Mouse (Mus musculus): ENCODE results near the gene Car3.
A peak's percentile ranks its signal among the peaks of the same experiment; 100 is the strongest.
"Not testable (repeated sequence)": the region's sequence is repeated elsewhere in the genome, so short reads cannot be mapped to it uniquely, and the experiment has no call there.

Car3 gene

GRCm38 (mm10) chr3:14863022-14863711 is at the start of gene Car3:
Car3 (plus strand) TSS chr3:14863512.
- no peak for DNase-seq (ENCODE audit: extremely low read depth, insufficient read length, low spot score)

GRCm38 (mm10) chr3:14815396-14815795 is 47.9 kb upstream of the Car3 start:
- not testable (repeated sequence) for DNase-seq (ENCODE audit: extremely low read depth, insufficient read length, low spot score)

- no peak for DNase-seq (ENCODE audit: extremely low read depth, insufficient read length, low spot score)
Measured at GRCm38 (mm10) chr3:14819844-14820504, 43.3 kb upstream of the Car3 start.

- no peak for DNase-seq (ENCODE audit: extremely low read depth, insufficient read length, low spot score)
Measured at GRCm38 (mm10) chr3:14828896-14829295, 34.4 kb upstream of the Car3 start.

- no peak for DNase-seq (ENCODE audit: extremely low read depth, insufficient read length, low spot score)
Measured at GRCm38 (mm10) chr3:14831219-14831835, 32.0 kb upstream of the Car3 start.

GRCm38 (mm10) chr3:14832766-14833165 is 30.5 kb upstream of the Car3 start:
- DNase-seq (ENCODE audit: extremely low read depth, insufficient read length, low spot score): no peak

- no peak for DNase-seq (ENCODE audit: extremely low read depth, insufficient read length, low spot score)
Measured at GRCm38 (mm10) chr3:14838936-14839335, 24.4 kb upstream of the Car3 start.

- no peak for DNase-seq (ENCODE audit: extremely low read depth, insufficient read length, low spot score)
Measured at GRCm38 (mm10) chr3:14839466-14840118, 23.7 kb upstream of the Car3 start.

- DNase-seq (ENCODE audit: extremely low read depth, insufficient read length, low spot score): no peak
Measured at GRCm38 (mm10) chr3:14848587-14849254, 14.6 kb upstream of the Car3 start.

- no peak for DNase-seq (ENCODE audit: extremely low read depth, insufficient read length, low spot score)
Measured at GRCm38 (mm10) chr3:14853966-14854365, 9.3 kb upstream of the Car3 start.

- DNase-seq (ENCODE audit: extremely low read depth, insufficient read length, low spot score): no peak
Measured at GRCm38 (mm10) chr3:14854446-14854845, 8.9 kb upstream of the Car3 start.

- no peak for DNase-seq (ENCODE audit: extremely low read depth, insufficient read length, low spot score)
Measured at GRCm38 (mm10) chr3:14857874-14858273, 5.4 kb upstream of the Car3 start.

- DNase-seq (ENCODE audit: extremely low read depth, insufficient read length, low spot score): no peak
Measured at GRCm38 (mm10) chr3:14860291-14860690, 3.0 kb upstream of the Car3 start.

GRCm38 (mm10) chr3:14861165-14861564 is 2.1 kb upstream of the Car3 start:
- no peak for DNase-seq (ENCODE audit: extremely low read depth, insufficient read length, low spot score)

GRCm38 (mm10) chr3:14861787-14862186 is 1.5 kb upstream of the Car3 start:
- no peak for DNase-seq (ENCODE audit: extremely low read depth, insufficient read length, low spot score)

- no peak for DNase-seq (ENCODE audit: extremely low read depth, insufficient read length, low spot score)
Measured at GRCm38 (mm10) chr3:14862654-14863021, 674 bp upstream of the Car3 start.

- DNase-seq (ENCODE audit: extremely low read depth, insufficient read length, low spot score): no peak
Measured at GRCm38 (mm10) chr3:14863922-14864321, 610 bp downstream of the Car3 start.

- DNase-seq (ENCODE audit: extremely low read depth, insufficient read length, low spot score): no peak
Measured at GRCm38 (mm10) chr3:14865941-14866340, 2.6 kb downstream of the Car3 start.

- DNase-seq (ENCODE audit: extremely low read depth, insufficient read length, low spot score): peak; percentile 58
Measured at GRCm38 (mm10) chr3:14869779-14870178, 6.5 kb downstream of the Car3 start.

- DNase-seq (ENCODE audit: extremely low read depth, insufficient read length, low spot score): no peak
Measured at GRCm38 (mm10) chr3:14870528-14870927, 7.2 kb downstream of the Car3 start.

GRCm38 (mm10) chr3:14871386-14871785 is 8.1 kb downstream of the Car3 start:
- no peak for DNase-seq (ENCODE audit: extremely low read depth, insufficient read length, low spot score)

All from 3134 (cell line).